Mouse (Mus musculus) ES-E14 (cell line): ENCODE measurements around the gene Marc2. TPM values are rescaled to one million over a fixed set of nuclear protein-coding genes. Genes with fewer than 3 reads are reported as not detected.

Experiments
- DNase-seq: peaks from one replicate; pipeline ENCODE4 v3.0.0-alpha.2; 2013; ENCODE audit warnings: low read depth, low spot score
- H3K27ac ChIP-seq: 2 replicates; pipeline ENCODE4 v1.5.1; 2012; ENCODE audit warnings: low read depth, mild to moderate bottlenecking, low read length, moderate library complexity, mixed read lengths; ENCODE audit not compliant: poor library complexity, insufficient read depth, severe bottlenecking
- H3K36me3 ChIP-seq: 2 replicates; pipeline ENCODE4 v1.6.1; 2012; ENCODE audit warnings: mild to moderate bottlenecking, low read length, moderate library complexity, mixed read lengths; ENCODE audit not compliant: control insufficient read depth, poor library complexity, insufficient read depth, severe bottlenecking
- H3K4me1 ChIP-seq, 2 experiments: fragments of 150-350 bp in 1 of 2; sonication (generic) in 1 of 2; 2 replicates each; pipeline ENCODE4 v1.6.1; 2012; ENCODE audit warnings: low read length in 2 of 2, mild to moderate bottlenecking in 1 of 2, mixed read lengths in 1 of 2; ENCODE audit not compliant: control insufficient read depth in 2 of 2, insufficient read depth in 2 of 2, poor library complexity in 1 of 2
- H3K4me3 ChIP-seq, 2 experiments: fragments of 150-350 bp in 1 of 2; sonication (generic) in 1 of 2; 2 replicates each; pipeline ENCODE4 v1.5.1; 2012; ENCODE audit warnings: low read length in 2 of 2, low read depth in 1 of 2, mild to moderate bottlenecking in 1 of 2, mixed read lengths in 1 of 2; ENCODE audit not compliant: insufficient read depth in 1 of 2, poor library complexity in 1 of 2, severe bottlenecking in 1 of 2
- H3K9ac ChIP-seq: 2 replicates; pipeline ENCODE4 v1.6.1; 2012; ENCODE audit warnings: low read depth, mild to moderate bottlenecking, low read length, mixed read lengths; ENCODE audit not compliant: poor library complexity, insufficient read depth, severe bottlenecking
- H3K9me3 ChIP-seq: fragments of 150-350 bp; sonication (generic); 2 replicates; pipeline ENCODE4 v1.6.1; 2012; ENCODE audit warnings: low read depth, mild to moderate bottlenecking, low read length; ENCODE audit not compliant: control insufficient read depth, insufficient read depth
- CHD2 ChIP-seq: IDR thresholded peaks from 2 replicates; pipeline ENCODE4 v1.6.1; 2014; ENCODE audit warnings: mild to moderate bottlenecking, low read depth, low read length, inconsistent platforms
- HCFC1 ChIP-seq: IDR thresholded peaks from 2 replicates; pipeline ENCODE4 v1.6.1; 2012; ENCODE audit warnings: low read length, inconsistent platforms, borderline replicate concordance; ENCODE audit not compliant: insufficient read depth
- MAFK ChIP-seq: IDR thresholded peaks from 2 replicates; pipeline ENCODE4 v1.6.1; 2014; ENCODE audit warnings: mild to moderate bottlenecking, low read depth, low read length, inconsistent platforms; ENCODE audit not compliant: insufficient read depth
- ZC3H11A ChIP-seq: IDR thresholded peaks from 2 replicates; pipeline ENCODE4 v1.6.1; 2012; ENCODE audit warnings: low read depth, mild to moderate bottlenecking, inconsistent platforms, low read length, borderline replicate concordance
- ZNF384 ChIP-seq: IDR thresholded peaks from 2 replicates; pipeline ENCODE4 v1.6.1; 2012; ENCODE audit warnings: low read depth, low read length, inconsistent platforms
- in situ Hi-C, 2 experiments: fragments of 600-800 bp; cut with MboI; formaldehyde crosslinking; loops; one replicate each; pipeline ENCODE4 v1.15.1; 2025; ENCODE audit warnings: low sequenced_read_pairs in 2 of 2, inconsistent platforms in 1 of 2; ENCODE audit not compliant: unreplicated experiment in 2 of 2
- total RNA-seq: library from RNA; depleted of rRNA; stranded (reverse); fragments of 300-350 nt; gene quantifications from 2 replicates; pipeline ENCODE4 v1.2.3, GENCODE M21; 2012

Gene Marc2
- total RNA-seq, 1 experiment, result 58.1 TPM

GRCm38 (mm10) chr1:184877306-184877705, 31.1 kb upstream of the Marc2 start:
- H3K36me3 ChIP-seq, result no peaks in the 10 kb centered on the region
- TF ChIP-seq HCFC1 (no peak), ZC3H11A (no peak), MAFK (no peak)

DNA sequence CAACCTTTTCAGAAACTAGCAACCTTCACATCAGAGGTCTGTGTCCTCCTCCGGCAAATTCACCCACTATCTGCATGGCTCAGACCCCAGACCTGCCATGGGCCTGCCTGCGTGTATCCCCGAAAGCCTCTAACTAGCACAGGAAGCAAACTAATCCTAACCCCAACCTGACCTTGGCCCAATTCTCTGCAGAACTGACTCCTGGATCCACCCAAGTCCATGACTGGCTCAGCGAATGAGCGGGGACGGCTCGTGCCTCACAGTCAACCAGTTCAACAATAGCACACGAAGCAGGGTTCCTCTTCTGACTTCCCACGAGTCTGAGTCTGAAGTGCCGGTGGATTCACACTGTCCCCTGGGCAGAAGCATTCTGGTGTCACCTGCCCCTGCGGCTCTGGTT, 27.7 kb upstream of the Marc2 start:
- H3K4me3 ChIP-seq, result no peak overlapping the region
- TF ChIP-seq CHD2, result no peak
- no peak for TF ChIP-seq ZNF384
- TF ChIP-seq ZC3H11A, result no peak
- TF ChIP-seq HCFC1, result no peak
- no peak for TF ChIP-seq MAFK
- no peaks in the 10 kb centered on the region for H3K36me3 ChIP-seq
- H3K4me1 ChIP-seq, result peaks cover 0 to 4% of the 10 kb centered on the region in 2 experiments; a peak in 1 of 4 replicates
- DNase-seq, result no peak
- H3K9me3 ChIP-seq, result no peaks in the 10 kb centered on the region
- no peak overlapping the region for H3K27ac ChIP-seq
- no peak overlapping the region for H3K9ac ChIP-seq
- in situ Hi-C loops, result no loop called here

More at GRCm38 (mm10) chr1:184877306-184877705, 31.1 kb upstream of the Marc2 start:
- Histone ChIP-seq H3K27ac (no peak overlapping the region), H3K9ac (no peak overlapping the region), H3K4me1 (peaks cover 0 to 4% of the 10 kb centered on the region in 2 experiments; a peak in 1 of 4 replicates), H3K9me3 (no peaks in the 10 kb centered on the region), H3K4me3 (no peak overlapping the region)
- no peak for DNase-seq
- in situ Hi-C loops, result no loop called here

DNA sequence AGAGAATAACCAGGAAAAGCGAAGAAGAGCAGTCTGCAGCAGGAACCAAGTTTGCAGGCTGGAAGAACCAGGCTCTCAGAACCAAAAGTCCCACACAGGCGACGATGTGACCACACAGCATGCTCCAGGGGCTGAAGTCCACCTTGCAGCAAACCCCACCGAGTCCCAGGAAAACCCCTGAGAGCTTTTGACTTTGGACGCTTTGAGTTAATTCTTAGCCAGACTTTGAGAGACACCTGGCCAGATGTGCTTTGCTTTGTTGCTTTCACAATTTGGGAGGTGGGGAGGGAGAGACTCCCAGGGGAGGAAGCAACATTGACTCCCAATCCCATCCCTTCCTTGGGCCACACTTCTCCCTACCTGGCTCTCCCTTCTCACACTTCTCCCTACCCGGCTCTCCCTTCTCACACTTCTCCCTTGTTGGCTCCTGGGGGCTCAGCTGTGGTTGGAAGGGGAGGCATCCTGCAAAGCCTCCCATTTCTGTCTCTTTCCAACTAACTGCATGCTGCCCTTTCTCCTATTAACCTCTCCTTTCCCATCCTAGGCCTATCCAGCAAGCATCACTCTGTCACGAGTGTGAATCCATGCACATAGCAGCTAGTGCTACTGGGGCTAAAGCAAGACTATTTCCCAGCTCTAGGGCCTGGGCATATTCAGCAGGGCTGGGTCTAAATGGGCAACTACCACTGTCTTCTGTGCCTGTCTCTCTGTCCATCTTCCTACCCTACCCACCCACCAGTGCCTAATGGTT, 26.0 kb upstream of the Marc2 start:
- in situ Hi-C loops, result no loop called here
- H3K9ac ChIP-seq, result no peak overlapping the region
- H3K36me3 ChIP-seq, result no peaks in the 10 kb centered on the region
- H3K27ac ChIP-seq, result no peak overlapping the region
- no peaks in the 10 kb centered on the region for H3K9me3 ChIP-seq
- TF ChIP-seq MAFK (no peak), CHD2 (no peak), HCFC1 (no peak), ZC3H11A (no peak), ZNF384 (no peak)
- DNase-seq, result no peak
- no peak overlapping the region for H3K4me3 ChIP-seq
- H3K4me1 ChIP-seq, result peaks cover 0 to 4% of the 10 kb centered on the region in 2 experiments; a peak in 1 of 4 replicates

- Histone ChIP-seq H3K9me3 (no peaks in the 10 kb centered on the region), H3K4me3 (no peak overlapping the region), H3K36me3 (no peaks in the 10 kb centered on the region), H3K4me1 (peaks cover 0 to 4% of the 10 kb centered on the region in 2 experiments; a peak in 1 of 4 replicates), H3K9ac (no peak overlapping the region), H3K27ac (no peak overlapping the region)
- TF ChIP-seq CHD2, result no peak
- TF ChIP-seq MAFK, result no peak
- TF ChIP-seq ZNF384, result no peak
- TF ChIP-seq HCFC1, result no peak
- no peak for TF ChIP-seq ZC3H11A
- DNase-seq, result no peak
- in situ Hi-C loops, result no loop called here
Measured at GRCm38 (mm10) chr1:184871506-184871905, 25.3 kb upstream of the Marc2 start.
